Mouse (Mus musculus): ENCODE measurements around the gene Prkaca. TPM values are rescaled to one million over a fixed set of nuclear protein-coding genes. Genes with fewer than 3 reads are reported as not detected.
A peak's percentile ranks its signal among the peaks of the same experiment; 100 is the strongest.
"Not testable (repeated sequence)": the region's sequence is repeated elsewhere in the genome, so short reads cannot be mapped to it uniquely, and the experiment has no call there.

Prkaca gene
- polyA plus RNA-seq, 1 experiment from 2014 or later = 64.2 TPM

DNA sequence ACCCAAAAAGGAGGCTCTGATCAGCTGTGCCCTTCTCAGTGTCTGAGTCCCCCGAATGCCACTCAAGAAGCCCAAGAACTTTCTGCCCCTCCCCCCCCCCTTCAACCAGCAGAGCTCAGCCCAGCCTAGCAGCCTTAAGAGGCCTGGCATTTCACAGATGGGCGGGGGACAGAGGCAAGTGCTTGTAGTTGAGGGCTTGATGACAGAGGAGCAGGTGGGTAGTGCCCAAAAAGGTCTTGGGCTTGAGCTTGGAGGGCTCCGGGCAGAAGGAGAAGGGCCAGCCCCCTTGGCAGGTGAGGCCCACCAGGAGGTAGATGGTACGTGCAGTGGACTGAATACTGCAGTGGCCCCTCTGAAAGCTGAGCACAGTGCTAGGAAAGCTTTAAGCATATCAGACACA lies 1.7 kb downstream of the Prkaca start:
- DNase-seq (ENCODE audit: low spot score) = no peak

DNA sequence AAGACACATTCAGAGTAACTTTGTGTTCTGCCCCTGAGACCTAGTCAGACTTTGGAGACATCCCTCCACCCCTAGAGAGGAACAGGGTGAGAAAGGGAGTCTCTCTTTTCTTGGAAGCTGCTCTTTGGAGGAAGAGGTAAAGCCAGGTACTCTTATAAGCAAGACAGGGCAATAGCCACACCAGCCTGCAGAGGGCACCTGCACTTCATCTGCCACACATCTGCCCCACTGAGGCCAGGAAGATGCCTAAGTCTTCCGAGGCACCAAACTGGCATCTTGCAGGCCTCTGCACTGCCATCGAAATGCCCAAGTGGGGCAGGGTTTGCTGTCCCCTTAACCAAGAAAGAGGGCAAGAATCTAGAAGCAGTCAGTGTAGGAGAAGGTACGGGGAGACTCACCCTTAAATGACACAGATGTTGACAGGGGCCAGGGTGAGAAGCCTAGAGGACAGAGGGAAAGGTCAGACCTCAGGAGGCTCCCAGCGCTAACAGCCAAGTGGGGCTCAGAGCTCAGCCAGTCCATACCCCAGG lies 3.4 kb downstream of the Prkaca start:
- DNase-seq (ENCODE audit: low spot score) = peak; percentile 25

DNA sequence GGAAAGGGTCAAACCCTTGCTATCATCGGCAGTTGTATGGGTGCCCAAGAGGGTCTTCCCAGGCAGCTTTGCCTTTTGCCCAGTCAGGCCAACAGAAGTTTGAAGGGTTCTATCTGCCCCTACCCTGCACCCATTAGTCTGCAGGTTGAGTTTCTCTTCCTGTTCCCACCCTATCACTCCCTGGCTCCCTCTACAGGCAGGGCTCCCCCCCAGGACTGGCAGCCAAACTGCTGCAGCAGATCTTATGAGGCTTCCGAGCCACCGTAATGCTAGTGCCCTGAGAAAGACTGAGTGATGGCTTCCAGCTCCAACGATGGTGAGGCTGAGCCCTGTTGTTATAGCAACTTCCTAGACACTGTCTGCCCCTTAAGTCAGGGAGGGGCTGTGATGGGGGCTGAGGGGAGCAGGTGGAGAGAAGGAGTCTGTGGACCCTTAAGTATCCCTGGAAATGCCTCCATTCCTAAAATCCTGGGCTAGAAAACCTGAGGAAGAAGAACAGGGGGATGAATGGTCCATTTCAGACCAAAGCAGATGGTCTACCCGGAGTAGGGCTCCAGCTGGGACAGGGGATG lies 4.1 kb downstream of the Prkaca start:
- DNase-seq (ENCODE audit: low spot score) = no peak

DNA sequence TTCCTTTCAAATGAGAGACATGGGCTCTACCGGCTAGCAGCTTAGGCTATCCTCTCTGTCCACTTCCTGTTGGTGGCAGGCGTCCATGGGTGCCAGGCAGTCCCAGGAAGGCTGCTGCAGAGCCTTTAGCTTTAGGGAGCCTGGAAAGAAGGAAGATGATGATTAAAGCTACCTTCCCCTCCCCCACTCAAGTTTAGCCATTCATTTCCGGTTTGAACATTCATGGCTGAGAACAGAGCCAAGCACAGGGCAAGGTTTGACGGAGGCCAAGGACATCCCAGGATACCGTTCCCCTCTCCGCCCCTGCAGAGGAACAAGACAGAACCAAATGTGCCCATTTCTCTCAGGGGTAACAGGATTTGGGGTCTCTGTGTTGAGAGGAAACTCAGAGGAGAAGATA lies 4.9 kb downstream of the Prkaca start:
- no peak for DNase-seq (ENCODE audit: low spot score)

DNA sequence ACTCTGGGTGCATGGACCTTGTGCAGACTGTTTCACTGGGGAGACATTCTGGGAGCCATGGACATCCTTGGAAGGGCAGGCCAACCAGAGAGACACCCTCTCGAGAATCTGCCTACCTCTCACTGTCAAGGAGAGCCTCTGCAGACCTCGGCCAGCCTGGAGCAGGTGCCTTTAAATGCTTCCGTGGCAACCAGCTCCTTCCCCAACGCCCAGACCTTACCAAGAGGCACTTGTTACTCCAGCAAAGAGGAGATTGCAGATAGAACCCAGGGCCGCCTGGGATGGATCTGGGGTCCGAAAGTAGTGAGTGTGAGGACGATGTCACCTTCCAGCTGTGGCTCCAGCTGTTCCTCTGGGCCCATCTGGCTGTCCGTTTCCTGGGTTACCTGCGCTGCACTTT lies 5.4 kb downstream of the Prkaca start:
- no peak for DNase-seq (ENCODE audit: low spot score)

DNA sequence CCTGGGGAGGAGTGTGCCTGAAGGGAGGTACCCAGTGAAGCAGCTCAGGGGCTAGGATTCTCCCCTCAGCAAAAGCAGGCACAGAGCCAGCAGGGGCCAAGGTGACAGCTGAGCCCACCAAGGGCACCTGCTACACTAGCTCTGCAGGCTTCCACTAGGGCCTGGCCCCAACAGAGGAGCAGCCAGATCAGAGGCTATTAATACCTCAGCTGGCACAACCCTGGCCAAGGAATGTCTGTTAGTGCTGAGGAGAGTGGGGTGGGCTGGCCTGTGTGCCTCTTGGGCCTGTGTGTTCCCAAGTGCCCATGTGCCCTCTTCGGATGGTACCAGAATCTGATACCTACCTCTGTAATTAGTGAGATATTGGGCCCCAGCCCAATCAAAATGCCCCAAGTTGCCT lies 7.5 kb downstream of the Prkaca start:
- DNase-seq (ENCODE audit: low spot score) = no peak

DNA sequence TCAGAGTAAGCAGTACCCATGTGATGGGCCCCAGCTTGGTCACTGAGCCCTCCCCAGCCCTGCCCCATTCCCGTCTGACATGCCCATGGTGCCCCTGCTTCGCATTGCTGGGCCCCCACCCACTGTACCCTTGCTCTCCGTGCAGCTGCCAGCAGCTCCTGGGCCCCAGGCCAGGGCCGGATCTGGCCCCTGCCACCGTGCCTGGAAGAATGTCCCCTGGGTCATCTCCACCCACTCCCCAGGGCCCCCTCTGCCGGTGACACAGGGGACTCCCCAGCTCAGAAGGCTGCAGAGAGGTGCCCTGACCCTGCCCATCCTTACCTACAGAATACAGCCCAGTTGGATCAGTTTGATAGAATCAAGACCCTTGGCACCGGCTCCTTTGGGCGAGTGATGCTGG lies 8.1 kb downstream of the Prkaca start:
- DNase-seq (ENCODE audit: low spot score) = no peak

DNA sequence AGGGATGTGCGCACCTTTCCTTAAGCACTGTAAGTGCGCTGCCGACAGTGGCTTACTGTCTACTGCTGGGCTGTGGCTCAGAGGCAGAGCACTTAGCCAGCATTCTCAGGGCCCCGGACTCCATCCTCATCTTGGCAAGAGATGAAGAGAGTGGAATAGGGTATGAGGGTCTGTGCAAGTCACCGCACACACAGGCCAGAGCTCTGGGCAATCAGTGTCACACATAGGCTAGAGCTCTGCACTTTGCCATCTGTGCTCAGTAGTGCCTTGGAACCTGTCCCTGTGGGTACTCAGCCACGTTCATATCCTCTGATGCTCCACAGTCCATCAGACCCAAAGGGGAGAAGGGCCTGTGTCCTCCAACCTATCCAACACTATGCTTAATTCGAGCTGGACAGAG lies 8.7 kb downstream of the Prkaca start:
- DNase-seq (ENCODE audit: low spot score) = no peak

DNA sequence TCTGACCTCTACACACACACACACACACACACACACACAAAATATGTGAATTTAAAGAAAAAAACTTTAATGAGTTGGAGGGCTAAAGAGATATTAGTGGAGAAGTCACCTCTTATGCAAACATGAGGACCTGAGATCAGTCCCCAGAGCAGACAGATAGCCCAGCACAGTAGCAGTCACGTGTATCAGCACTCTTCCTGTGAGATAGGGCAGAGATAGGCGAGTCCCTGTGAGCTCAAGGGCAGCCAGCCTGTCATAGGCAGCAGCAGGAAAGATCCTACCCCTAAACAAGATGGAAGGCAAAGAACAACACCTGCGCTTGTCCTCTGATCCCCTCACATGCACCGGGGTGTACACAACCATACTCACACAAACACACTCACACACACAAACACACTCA lies 9.7 kb downstream of the Prkaca start:
- no peak for DNase-seq (ENCODE audit: low spot score)

DNA sequence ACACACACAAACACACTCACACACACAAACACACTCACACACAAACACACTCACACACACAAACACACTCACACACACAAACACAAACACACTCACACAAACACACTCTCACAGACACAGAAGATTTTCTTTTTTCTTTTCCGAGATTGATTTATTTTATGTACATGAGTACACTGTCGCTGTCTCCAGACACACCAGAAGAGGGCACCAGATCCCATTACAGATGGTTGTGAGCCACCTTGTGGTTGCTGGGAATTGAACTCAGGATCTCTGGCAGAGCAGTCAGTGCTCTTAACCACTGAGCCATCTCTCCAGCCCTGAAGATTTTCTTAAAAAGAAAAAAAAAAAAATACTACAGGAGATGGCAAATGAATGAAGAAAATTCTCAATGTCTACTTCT lies 10.4 kb downstream of the Prkaca start:
- DNase-seq (ENCODE audit: low spot score) = not testable (repeated sequence)

DNA sequence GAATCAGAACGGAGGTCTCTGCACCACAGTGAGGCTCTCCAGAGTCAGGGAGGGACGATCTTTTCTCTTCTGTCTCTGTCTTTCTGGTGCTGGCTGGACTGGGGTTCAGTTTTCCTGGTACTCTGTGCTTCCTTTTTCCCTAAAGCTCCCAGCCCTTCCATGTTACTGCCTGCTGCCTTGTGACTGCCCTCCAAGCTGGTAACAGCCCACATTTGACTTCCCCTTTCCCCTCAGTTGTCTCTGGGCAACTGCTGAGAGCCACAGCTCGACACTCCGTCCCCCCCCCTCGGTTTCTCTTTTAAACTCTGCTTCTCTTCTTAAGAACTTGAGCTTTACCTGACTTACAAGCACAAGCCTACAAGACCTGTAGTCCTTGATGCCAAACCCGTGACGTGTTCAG lies 16.4 kb downstream of the Prkaca start:
- DNase-seq (ENCODE audit: low spot score) = no peak

DNA sequence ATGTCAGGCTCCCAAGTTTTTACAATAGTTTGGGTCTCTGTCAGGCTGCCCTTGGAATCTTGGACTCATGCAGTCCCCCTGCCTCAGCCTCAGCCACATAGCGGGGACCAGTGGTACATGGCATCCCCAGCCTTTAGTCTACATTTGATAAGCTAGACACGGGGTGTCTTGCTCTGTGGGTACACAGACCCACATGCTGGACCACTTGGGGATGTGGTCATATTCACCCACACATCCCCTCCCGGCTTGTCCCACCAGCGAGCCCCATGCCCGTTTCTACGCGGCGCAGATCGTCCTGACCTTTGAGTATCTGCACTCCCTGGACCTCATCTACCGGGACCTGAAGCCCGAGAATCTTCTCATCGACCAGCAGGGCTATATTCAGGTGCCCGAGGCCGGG lies 17.4 kb downstream of the Prkaca start:
- DNase-seq (ENCODE audit: low spot score) = no peak

DNA sequence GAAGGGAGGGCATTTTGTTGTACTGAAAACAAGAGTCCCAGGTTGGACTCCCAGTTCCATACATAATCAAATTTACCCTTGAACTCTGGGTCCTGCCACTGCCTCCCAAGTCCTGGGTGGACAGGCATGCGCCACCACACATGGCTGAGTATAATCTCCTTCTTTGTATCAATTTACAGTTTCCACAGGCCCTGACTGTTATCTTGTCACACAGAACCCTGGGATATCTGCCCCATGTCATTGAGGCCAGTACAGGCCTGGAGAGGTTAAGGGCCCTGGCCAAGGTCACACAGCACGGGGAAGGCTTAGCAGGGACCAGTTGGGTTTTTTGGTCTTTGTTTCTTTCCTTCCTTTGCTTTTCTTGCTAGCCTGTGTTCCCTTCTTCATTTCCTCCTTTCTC lies 19.7 kb downstream of the Prkaca start:
- no peak for DNase-seq (ENCODE audit: low spot score)

DNA sequence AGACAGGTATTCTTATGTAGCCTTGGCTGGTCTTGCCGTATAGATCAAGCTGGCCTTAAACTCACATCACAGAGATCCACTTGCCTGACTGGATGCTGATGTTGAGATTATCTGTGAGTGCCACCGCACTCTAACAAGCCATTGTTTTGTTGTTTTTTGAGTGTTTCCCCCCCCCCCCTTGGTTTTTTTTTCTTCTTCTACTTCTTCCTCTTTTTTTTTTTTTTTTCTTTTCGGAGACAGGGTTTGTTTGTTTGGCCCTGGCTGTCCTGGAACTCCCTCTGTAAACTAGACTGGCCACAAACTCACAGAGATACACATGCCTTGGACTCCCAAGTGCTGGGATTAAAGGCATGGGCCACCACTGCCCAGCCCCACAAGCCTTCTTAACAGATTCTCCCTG lies 21.2 kb downstream of the Prkaca start:
- DNase-seq (ENCODE audit: low spot score) = no peak

DNA sequence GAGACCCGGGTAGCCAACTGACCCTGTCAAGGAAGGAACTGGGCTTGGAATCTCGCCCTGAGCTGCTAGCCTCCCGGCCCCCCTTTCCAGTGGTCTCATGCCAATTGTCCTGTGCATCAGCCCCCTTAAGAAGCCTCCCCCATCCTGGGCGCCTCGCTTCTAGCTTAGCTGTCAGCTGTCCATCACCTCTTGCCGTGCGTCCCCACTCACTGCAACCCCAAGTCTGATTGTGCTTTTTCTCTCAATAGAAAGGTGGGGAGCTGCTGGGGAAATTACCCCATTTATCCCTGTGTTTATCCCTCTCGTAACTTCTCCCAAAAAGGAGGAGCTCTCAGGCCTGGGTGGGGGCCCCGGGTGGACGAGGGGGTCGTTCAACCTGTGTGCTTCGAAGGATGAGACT lies 23.2 kb downstream of the Prkaca start:
- DNase-seq (ENCODE audit: low spot score) = no peak

DNA sequence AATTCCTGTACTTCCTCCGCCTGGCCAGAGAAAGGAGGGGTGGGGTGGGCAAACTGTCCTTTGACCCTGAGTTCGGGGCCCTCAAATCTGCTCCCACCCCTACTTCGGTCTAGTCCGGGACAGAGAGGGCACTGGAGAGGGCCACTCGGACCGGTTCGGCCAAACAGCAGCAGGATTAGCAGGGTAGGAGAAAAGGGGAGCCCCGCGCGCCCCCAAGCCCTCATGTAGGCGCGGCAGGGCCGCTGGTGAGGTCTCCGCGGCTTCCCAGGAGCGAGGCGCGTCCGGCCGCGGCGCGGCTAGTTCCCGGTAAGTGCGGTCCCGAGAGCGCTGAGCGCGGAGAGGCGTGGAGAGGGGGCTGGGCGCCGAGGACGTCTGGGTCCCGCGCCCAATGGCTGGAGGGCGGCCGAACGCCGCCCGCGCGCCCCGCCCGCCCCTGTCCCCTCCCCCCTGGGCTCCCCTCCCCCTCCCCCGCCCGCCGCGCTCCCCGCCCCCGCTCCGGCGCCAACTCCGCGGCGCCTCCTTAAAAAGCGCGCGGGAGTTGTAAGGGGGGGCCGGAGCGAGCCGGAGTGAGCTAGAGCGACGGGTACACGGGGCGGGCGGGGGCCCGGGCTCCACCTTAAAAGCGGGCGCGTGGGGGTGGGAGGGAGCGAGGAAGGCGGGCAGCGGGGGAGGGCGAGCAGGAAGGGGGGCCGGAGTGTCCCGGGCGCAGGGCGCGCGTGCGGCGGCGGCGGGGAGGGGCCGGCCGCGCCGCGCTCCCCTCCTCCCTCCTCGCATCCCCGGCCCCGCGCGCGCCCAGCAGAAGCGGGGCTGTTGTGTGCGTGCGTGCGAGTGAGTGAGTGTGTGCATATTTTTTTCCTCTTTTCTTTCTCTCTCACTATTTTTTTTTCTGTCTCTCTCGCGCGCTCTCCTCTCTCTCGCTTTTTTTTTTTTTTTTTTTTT lies 24.0 kb downstream of the Prkaca start:
- DNase-seq (ENCODE audit: low spot score) = peak; percentile 71

DNA sequence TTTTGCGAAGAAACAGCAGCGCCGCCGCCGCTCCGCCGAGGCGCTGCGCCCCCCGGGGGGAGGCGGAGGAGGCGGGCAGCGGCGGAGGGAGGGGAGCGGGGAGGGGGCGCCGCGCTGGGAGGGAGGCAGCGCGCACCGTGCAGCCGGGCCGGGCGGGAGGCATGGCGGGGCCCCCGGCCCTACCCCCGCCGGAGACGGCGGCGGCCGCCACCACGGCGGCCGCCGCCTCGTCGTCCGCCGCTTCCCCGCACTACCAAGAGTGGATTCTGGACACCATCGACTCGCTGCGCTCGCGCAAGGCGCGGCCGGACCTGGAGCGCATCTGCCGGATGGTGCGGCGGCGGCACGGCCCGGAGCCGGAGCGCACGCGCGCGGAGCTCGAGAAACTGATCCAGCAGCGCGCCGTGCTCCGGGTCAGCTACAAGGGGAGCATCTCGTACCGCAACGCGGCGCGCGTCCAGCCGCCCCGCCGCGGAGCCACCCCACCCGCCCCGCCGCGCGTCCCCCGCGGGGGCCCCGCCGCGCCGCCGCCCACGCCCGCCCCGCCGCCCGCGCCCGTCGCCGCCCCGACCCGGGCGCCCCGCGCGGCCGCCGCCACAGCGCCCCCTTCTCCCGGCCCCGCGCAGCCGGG lies 24.8 kb downstream of the Prkaca start, which contains the start of gene Samd1:
Gene Samd1 (plus strand): TSS at position 162 of the 631 bp plus-strand sequence.
- peak; percentile 49 for DNase-seq (ENCODE audit: low spot score)

DNA sequence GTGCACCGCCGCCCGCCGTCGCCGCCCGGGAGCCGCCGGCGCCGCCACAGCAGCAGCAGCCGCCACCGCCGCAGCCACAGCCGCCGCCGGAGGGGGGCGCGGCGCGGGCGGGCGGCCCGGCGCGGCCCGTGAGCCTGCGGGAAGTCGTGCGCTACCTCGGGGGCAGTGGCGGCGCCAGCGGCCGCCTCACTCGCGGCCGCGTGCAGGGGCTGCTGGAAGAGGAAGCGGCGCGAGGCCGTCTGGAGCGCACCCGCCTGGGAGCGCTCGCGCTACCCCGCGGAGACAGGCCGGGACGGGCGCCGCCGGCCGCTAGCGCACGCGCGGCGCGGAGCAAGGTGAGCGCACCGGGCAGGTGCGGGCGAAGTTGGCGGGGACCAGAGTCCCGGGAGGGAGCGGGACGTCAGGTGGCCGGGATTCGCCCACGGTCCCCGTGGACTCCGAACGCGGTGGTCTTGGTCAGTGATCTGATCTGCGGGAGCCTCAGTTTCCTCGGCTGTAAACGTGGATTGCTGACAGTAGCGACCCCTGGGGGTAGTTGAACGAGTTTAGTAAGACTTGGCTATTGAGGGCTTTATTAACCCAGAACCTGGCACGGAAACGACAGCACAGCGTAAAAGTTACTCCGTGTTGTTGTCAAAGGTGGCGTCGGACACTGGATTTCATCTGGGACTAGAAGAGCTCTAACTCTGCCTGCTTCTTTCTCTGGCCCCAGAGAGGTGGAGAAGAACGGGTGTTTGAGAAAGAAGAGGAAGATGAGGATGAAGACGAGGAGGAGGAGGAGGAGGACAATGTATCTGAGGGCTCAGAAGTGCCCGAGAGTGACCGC lies 25.7 kb downstream of the Prkaca start:
- peak; percentile 66 for DNase-seq (ENCODE audit: low spot score)

DNA sequence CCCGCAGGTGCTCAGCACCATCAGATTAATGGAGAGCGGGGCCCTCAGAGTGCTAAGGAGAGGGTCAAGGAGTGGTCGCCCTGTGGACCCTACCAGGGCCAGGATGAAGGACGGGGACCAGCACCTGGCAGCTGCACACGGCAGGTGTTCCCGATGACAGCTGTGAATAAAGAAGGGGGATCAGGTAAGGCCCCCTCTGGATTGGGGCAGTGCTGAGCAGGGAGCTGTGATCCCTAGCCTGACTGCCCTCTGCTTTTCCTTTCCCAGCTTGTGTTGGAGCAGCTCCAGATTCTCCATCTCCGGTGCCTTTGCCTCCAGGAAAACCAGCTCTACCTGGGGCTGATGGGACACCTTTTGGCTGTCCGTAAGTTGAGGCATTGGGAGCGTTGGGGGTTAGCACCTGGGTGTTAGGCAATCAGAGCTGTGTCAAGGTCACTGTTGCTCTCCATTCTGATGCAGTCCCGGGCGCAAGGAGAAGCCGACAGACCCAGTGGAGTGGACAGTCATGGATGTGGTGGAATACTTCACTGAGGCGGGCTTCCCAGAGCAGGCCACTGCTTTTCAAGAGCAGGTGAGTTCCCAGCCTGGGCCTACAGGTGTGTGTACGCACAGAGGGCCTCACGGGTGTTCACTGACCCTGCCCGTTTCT lies 26.4 kb downstream of the Prkaca start:
- DNase-seq (ENCODE audit: low spot score) = no peak

DNA sequence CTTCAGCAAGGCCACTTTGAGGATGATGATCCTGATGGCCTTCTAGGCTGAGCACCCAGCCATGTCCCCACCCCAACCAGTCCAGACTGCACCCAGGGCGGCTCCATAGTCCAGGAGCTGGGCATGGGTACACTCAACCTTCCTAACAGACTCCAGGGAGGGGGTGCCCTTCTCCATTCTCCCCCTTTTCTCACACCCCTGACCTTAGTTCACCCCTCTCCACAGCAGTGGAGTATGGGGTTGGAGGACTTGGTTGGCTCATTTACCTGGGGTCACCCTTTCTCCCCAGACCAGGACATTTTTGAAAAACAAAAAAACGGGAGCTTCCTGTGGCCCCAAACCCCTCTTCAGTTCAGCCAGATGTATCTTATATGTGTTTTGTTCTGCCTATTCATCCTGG lies 27.0 kb downstream of the Prkaca start:
- DNase-seq (ENCODE audit: low spot score) = no peak
